Mouse (Mus musculus) limb, embryonic 14.5 days (tissue): ENCODE data around the gene Fam193a. TPM values are rescaled to one million over a fixed set of nuclear protein-coding genes. Genes with fewer than 3 reads are reported as not detected.

Experiments used
- ATAC-seq: fragments of 200-750 bp; cut with Nextera tagmentation; 2 replicates; pipeline ENCODE4 v1.8.0; 2017; ENCODE audit warnings: low read depth, moderate number of reproducible peaks, moderate TSS enrichment; ENCODE audit not compliant: low FRiP score
- DNase-seq: peaks from one replicate; pipeline ENCODE4 v3.0.0-alpha.2; 2015; ENCODE audit warnings: low spot score
- H3K27ac ChIP-seq: fragments of 300-500 bp; sonication (generic); replicated peaks from 2 replicates; pipeline ENCODE4 v1.5.1; 2014; ENCODE audit warnings: low read depth, mild to moderate bottlenecking, low read length, moderate library complexity, mixed read lengths
- H3K27me3 ChIP-seq: fragments of 300-500 bp; sonication (generic); 2 replicates; pipeline ENCODE4 v1.6.1; 2014; ENCODE audit warnings: low read length, mixed read lengths; ENCODE audit not compliant: control insufficient read depth, insufficient read depth
- H3K36me3 ChIP-seq: fragments of 300-500 bp; sonication (generic); 2 replicates; pipeline ENCODE4 v1.6.1; 2014; ENCODE audit warnings: mild to moderate bottlenecking, low read length, moderate library complexity, mixed read lengths; ENCODE audit not compliant: control insufficient read depth, insufficient read depth
- H3K4me1 ChIP-seq: fragments of 300-500 bp; sonication (generic); 2 replicates; pipeline ENCODE4 v1.6.1; 2014; ENCODE audit warnings: antibody characterized with exemption, low read length, mixed read lengths; ENCODE audit not compliant: control insufficient read depth, insufficient read depth
- H3K4me2 ChIP-seq: fragments of 300-500 bp; sonication (generic); replicated peaks from 2 replicates; pipeline ENCODE4 v1.6.1; 2014; ENCODE audit warnings: low read depth, mild to moderate bottlenecking, low read length, moderate library complexity; ENCODE audit not compliant: severe bottlenecking
- H3K4me3 ChIP-seq: fragments of 300-500 bp; sonication (generic); replicated peaks from 2 replicates; pipeline ENCODE4 v1.5.1; 2014; ENCODE audit warnings: low read length
- H3K9ac ChIP-seq: fragments of 300-500 bp; sonication (generic); 2 replicates; pipeline ENCODE4 v1.6.1; 2014; ENCODE audit warnings: mild to moderate bottlenecking, low read depth, low read length, moderate library complexity; ENCODE audit not compliant: severe bottlenecking
- H3K9me3 ChIP-seq: fragments of 300-500 bp; sonication (generic); 2 replicates; pipeline ENCODE4 v1.6.1; 2016; ENCODE audit warnings: low read length; ENCODE audit not compliant: control insufficient read depth
- POLR2A ChIP-seq: fragments of 200-500 bp; IDR thresholded peaks from 2 replicates; pipeline ENCODE4 v1.8.0; 2012; ENCODE audit warnings: inconsistent platforms, mild to moderate bottlenecking, moderate library complexity, borderline replicate concordance; ENCODE audit not compliant: insufficient read depth, insufficient read length; ENCODE audit errors: extremely low read depth
- WGBS: fragments of 180-500 bp; shearing (Covaris S2); extraction: QIAGEN DNeasy Blood & Tissue Kit; methylation state at CpG from one replicate; pipeline ENCODE4 v1.1.7; 2014; 5-methylcytosine and 5-hydroxymethylcytosine counted together
- polyA plus RNA-seq, 2 experiments: library from polyadenylated mRNA; depleted of rRNA in 1 of 2; stranded (reverse) in 1 of 2; unstranded in 1 of 2; fragments of >200 nt; fragmentation: Nextera tagmentation in 1 of 2; extraction: Ambion mirVana in 1 of 2; gene quantifications; 2 replicates each; pipeline versions ENCODE4 v1.2.1 to v1.2.3; 2012 to 2014

The Fam193a gene
- polyA plus RNA-seq, 2 experiments = 16.6 to 57.5 TPM

DNA sequence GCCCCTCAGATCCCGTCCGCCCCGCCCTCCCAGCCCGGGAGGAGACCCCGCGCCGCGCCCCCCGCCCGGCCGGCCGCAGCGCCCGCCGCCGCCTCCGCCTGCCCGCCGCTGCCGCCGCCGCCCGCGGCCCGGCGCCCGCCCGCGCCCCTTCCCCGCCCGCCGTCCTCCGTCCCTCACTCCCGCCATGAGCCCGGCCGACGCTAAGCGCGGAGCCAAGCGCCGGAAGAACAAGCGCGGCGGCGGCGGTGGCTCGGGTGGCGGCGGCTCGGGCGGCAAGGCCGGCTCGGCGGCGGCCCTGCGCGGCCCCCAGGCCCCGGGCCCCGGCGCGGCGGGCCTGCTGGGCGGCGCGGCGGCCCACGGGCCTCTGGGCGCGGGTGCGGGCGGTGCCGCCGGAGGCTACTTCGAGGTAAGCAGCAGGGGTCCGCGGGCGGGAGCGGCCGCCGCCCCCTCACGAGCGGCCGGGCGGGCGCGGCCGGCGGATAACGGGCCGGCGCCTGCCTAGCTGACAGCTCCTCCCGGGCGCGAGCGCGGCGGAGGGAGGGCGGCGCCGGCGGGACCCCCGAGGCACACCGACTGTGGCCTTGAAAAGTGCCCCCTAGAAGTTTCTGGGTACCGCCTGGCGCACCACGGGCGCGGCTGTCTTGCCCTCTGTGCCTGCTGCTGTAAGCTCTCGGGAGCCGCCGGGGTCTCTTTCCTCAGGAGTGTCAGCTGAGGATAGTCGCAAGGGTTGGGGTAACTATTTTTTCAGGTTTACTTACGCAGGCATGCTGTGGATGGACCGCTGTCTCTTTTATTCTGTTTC, 490 bp downstream of the Fam193a start:
- DNase-seq = no peak
- no peaks in the 10 kb centered on the region for H3K9me3 ChIP-seq
- H3K36me3 ChIP-seq = no peaks in the 10 kb centered on the region
- TF ChIP-seq POLR2A = no peak
- no peak for ATAC-seq
- peak overlapping the region; percentile 74; the same call in 1 of the 2 replicates for H3K27ac ChIP-seq
- peaks cover 17% of the 10 kb centered on the region for H3K4me1 ChIP-seq
- peak overlapping the region; percentile 75 for H3K4me2 ChIP-seq
- H3K9ac ChIP-seq = peak overlapping the region; percentile 93
- no peaks in the 10 kb centered on the region for H3K27me3 ChIP-seq
- WGBS = 1% methylated on average over 22 of the region's 114 CpGs
- H3K4me3 ChIP-seq = peak overlapping the region; percentile 87

- Histone ChIP-seq H3K9ac (peak overlapping the region; percentile 93), H3K36me3 (no peaks in the 10 kb centered on the region), H3K27ac (no peak overlapping the region), H3K4me3 (peak overlapping the region; percentile 87), H3K4me1 (peaks cover 17% of the 10 kb centered on the region), H3K27me3 (no peaks in the 10 kb centered on the region), H3K4me2 (peak overlapping the region; percentile 75), H3K9me3 (no peaks in the 10 kb centered on the region)
- DNase-seq = no peak
- 26% methylated on average over 8 of the region's 8 CpGs for WGBS
- no peak for TF ChIP-seq POLR2A
- ATAC-seq = no peak
These were observed 1.1 kb downstream of the Fam193a start for GRCm38 (mm10) chr5:34370840-34371239.

- H3K9ac ChIP-seq = no peak overlapping the region
- no peak for ATAC-seq
These were observed 2.4 kb downstream of the Fam193a start for GRCm38 (mm10) chr5:34372141-34372540.

GRCm38 (mm10) chr5:34372541-34372940, 2.8 kb downstream of the Fam193a start:
- H3K4me3 ChIP-seq = no peak overlapping the region
- H3K27me3 ChIP-seq = no peaks in the 10 kb centered on the region
- no peaks in the 10 kb centered on the region for H3K9me3 ChIP-seq
- no peak overlapping the region for H3K9ac ChIP-seq
- no peak for DNase-seq
- H3K4me2 ChIP-seq = no peak overlapping the region
- H3K4me1 ChIP-seq = peaks cover 17% of the 10 kb centered on the region
- no peak overlapping the region for H3K27ac ChIP-seq
- TF ChIP-seq POLR2A = no peak
- ATAC-seq = no peak
- no peaks in the 10 kb centered on the region for H3K36me3 ChIP-seq

More at GRCm38 (mm10) chr5:34372141-34372540, 2.4 kb downstream of the Fam193a start:
- no peak for DNase-seq
- no peaks in the 10 kb centered on the region for H3K36me3 ChIP-seq
- no peak overlapping the region for H3K4me3 ChIP-seq
- TF ChIP-seq POLR2A = no peak
- peaks cover 17% of the 10 kb centered on the region for H3K4me1 ChIP-seq
- no peaks in the 10 kb centered on the region for H3K27me3 ChIP-seq
- H3K4me2 ChIP-seq = no peak overlapping the region
- no peaks in the 10 kb centered on the region for H3K9me3 ChIP-seq
- H3K27ac ChIP-seq = no peak overlapping the region

DNA sequence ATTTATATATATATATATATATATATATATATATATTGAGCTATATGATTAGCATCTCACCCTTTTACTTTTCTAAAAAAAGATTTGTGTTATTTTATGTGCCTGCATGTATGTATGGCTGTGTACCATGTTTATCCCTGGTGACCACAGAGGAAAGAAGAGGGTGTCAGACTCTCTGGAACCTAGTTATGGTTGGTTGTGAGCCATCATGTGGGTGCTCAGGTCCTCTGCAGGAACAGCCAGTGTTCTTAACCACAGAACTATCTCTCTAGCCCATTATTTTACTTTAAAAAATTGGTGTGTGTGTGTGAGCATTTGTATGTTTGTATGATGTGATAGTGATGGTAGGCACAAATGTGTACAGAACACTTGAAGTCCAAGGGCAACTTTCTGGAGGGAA, 9.1 kb downstream of the Fam193a start:
- Histone ChIP-seq H3K4me1 (no peaks in the 10 kb centered on the region), H3K4me3 (no peak overlapping the region), H3K9ac (no peak overlapping the region), H3K4me2 (no peak overlapping the region), H3K27ac (no peak overlapping the region), H3K9me3 (no peaks in the 10 kb centered on the region), H3K36me3 (no peaks in the 10 kb centered on the region), H3K27me3 (no peaks in the 10 kb centered on the region)
- TF ChIP-seq POLR2A = no peak
- no peak for ATAC-seq
- DNase-seq = no peak
